Mouse (Mus musculus): ENCODE measurements at regions not wholly inside any gene's neighbourhood (a gene's known extent, or its start where the extent isn't known, plus 50 kb on each side); places are given as distances from the start of the nearest gene placed in this dataset.

GRCm38 (mm10) chr1:128951436-128951835, 321.7 kb upstream of the Thsd7b start:
- DNase-seq (ENCODE audit: low spot score), result no peak

GRCm38 (mm10) chr1:128950512-128950911, 322.6 kb upstream of the Thsd7b start:
- DNase-seq (ENCODE audit: low spot score), result no peak

GRCm38 (mm10) chr1:128914811-128915210, 322.7 kb upstream of the Cxcr4 start:
- DNase-seq (ENCODE audit: low spot score), result no peak

- DNase-seq (ENCODE audit: low spot score), result no peak
These were observed 320.4 kb upstream of the Cxcr4 start for GRCm38 (mm10) chr1:128912532-128912931.

GRCm38 (mm10) chr1:128907566-128907965, 315.5 kb upstream of the Cxcr4 start:
- no peak for DNase-seq (ENCODE audit: low spot score)

- no peak for DNase-seq (ENCODE audit: low spot score)
These were observed 305.9 kb upstream of the Cxcr4 start for GRCm38 (mm10) chr1:128898025-128898424.

- DNase-seq (ENCODE audit: low spot score), result no peak
These were observed 302.5 kb upstream of the Cxcr4 start for GRCm38 (mm10) chr1:128894546-128894945.

GRCm38 (mm10) chr1:128878291-128878690, 286.2 kb upstream of the Cxcr4 start:
- DNase-seq (ENCODE audit: low spot score), result no peak

GRCm38 (mm10) chr1:128875289-128875688, 283.2 kb upstream of the Cxcr4 start:
- no peak for DNase-seq (ENCODE audit: low spot score)

GRCm38 (mm10) chr1:128874190-128874589, 282.1 kb upstream of the Cxcr4 start:
- DNase-seq (ENCODE audit: low spot score), result no peak

- no peak for DNase-seq (ENCODE audit: low spot score)
These were observed 276.7 kb upstream of the Cxcr4 start for GRCm38 (mm10) chr1:128868761-128869160.

GRCm38 (mm10) chr1:128860537-128860936, 268.4 kb upstream of the Cxcr4 start:
- DNase-seq (ENCODE audit: low spot score), result no peak

GRCm38 (mm10) chr1:128860094-128860493, 268.0 kb upstream of the Cxcr4 start:
- no peak for DNase-seq (ENCODE audit: low spot score)

GRCm38 (mm10) chr1:128858661-128859060, 266.6 kb upstream of the Cxcr4 start:
- DNase-seq (ENCODE audit: low spot score), result no peak

GRCm38 (mm10) chr1:128856933-128857332, 264.8 kb upstream of the Cxcr4 start:
- DNase-seq (ENCODE audit: low spot score), result no peak

GRCm38 (mm10) chr1:128854649-128855048, 262.6 kb upstream of the Cxcr4 start:
- no peak for DNase-seq (ENCODE audit: low spot score)

GRCm38 (mm10) chr1:128853286-128853685, 261.2 kb upstream of the Cxcr4 start:
- DNase-seq (ENCODE audit: low spot score), result no peak

GRCm38 (mm10) chr1:128837361-128837760, 245.3 kb upstream of the Cxcr4 start:
- no peak for DNase-seq (ENCODE audit: low spot score)

- DNase-seq (ENCODE audit: low spot score), result no peak
These were observed 243.4 kb upstream of the Cxcr4 start for GRCm38 (mm10) chr1:128835510-128835909.

- DNase-seq (ENCODE audit: low spot score), result no peak
These were observed 241.1 kb upstream of the Cxcr4 start for GRCm38 (mm10) chr1:128833096-128833715.

- DNase-seq (ENCODE audit: low spot score), result peak; percentile 34
These were observed 240.2 kb upstream of the Cxcr4 start for GRCm38 (mm10) chr1:128832201-128832883.

GRCm38 (mm10) chr1:128830671-128831240, 238.7 kb upstream of the Cxcr4 start:
- no peak for DNase-seq (ENCODE audit: low spot score)

- DNase-seq (ENCODE audit: low spot score), result no peak
These were observed 237.4 kb upstream of the Cxcr4 start for GRCm38 (mm10) chr1:128829536-128829935.

GRCm38 (mm10) chr1:128826419-128826818, 234.3 kb upstream of the Cxcr4 start:
- no peak for DNase-seq (ENCODE audit: low spot score)
